Mouse (Mus musculus): Measurements from ENCODE around the gene Abcb6.
A peak's percentile ranks its signal among the peaks of the same experiment; 100 is the strongest.

Abcb6 gene

GRCm38 (mm10) chr1:75192452-75192851 is 12.3 kb upstream of the Abcb6 start:
- no peak for DNase-seq

DNA sequence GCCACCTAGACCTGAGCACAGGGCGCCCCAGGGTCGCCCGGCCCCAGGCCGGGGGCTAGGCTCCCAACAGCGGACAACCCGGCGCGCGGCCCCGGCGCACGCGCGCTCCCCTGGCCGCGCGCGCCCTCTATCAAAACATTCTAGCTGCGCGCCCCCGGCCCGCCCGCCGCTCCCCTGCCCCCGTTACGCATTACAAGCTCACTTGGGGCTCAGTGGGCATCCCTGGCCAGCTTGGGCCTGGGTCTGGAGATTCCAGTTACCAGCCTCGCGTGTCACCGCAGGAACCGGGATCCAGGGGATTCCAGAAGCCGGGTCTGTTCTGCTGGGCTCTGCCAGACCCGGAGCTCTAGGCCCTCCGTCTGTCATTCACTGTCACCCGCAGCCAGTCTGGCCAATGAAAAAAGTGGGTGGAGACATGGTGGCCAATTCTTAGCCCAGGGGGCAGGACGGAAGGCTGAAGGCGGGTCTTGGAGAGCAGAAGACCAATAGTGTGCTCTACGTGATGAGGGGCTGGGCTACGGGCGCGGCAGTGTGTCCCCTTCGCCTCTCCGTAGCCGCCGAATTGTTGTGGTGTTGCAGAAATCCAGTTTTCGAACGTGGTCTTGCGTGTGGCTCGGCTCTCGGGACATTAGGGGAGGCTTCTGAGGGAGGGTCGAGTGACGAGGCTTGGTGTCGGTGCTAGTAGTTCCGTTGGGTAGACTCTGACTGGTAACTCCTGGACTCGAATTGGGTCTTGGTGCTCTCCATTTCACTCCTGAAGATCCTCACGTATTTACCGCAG is 11.6 kb upstream of the Abcb6 start, which contains the start of the genes Ankzf1 and Atg9a:
Gene Ankzf1 (plus strand): TSS at position 530 of the 781 bp plus-strand sequence.
Gene Atg9a (minus strand): TSS at position 575 of the 781 bp plus-strand sequence.
- peak; percentile 92 for DNase-seq

DNA sequence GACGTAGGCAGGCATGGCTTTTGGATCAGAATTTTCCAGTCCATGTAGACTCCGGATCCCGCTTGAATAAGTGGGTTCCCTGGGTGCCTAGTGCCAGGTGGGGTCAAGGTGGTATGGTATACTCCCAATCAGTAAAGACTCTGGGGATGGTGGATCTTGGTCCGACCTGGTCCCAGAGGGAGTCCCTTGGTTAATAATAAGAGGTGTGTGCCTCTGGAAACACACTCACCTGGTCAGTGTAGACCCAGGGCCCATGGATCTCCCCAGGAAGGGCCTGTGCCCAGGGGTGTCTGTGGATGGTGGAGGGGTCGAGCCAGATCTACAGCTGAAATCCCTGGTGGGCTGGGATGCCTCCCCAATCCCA is 11.0 kb upstream of the Abcb6 start:
- DNase-seq, result no peak

- DNase-seq, result no peak
These were observed 10.4 kb upstream of the Abcb6 start for GRCm38 (mm10) chr1:75190577-75190976.

- DNase-seq, result no peak
These were observed 7.8 kb upstream of the Abcb6 start for GRCm38 (mm10) chr1:75187914-75188483.

GRCm38 (mm10) chr1:75187126-75187525 is 6.9 kb upstream of the Abcb6 start:
- DNase-seq, result no peak

GRCm38 (mm10) chr1:75185495-75185894 is 5.3 kb upstream of the Abcb6 start:
- no peak for DNase-seq

DNA sequence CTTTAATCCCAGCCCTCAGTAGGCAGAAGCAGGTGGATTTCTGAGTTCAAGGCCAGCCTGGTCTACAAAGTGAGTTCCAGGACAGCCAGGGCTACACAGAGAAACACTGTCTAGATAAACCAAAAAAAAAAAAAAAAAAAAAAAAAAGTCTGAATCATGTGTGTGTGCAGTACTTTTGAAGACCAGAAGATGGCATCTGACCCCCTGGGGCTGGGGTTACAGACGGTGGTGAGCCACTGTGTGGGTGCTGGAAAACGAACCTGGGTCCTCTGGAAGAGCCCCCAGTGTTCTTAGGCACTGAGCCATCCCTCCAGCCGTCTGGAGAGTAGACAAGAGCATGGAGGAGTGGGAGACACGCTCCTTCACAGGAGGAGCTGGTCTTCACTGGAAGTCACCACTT is 2.0 kb upstream of the Abcb6 start:
- no peak for DNase-seq

DNA sequence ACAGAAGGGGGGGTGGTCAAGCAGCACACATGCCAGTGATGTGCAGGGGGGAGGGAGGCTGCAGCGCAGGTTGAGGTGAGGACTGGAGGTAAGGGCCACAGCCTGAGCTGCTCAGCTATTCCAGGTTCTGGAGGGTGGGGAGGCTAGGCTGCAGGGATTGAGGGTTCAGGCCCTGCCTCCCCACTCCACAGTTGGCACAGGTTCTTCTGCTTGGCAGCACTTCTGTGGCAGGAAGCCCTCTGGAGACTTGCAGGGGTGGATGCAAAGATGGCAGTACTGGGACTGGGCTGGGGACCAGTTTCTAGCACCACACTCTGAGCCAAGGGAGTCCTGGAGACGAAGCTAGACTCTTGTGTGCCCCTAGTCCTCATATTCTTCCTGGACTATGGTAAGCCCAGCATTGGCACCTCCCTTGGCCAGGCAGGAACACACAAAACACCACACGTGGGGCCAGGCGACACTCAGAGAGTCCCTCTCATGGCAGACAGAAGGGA is 1.2 kb upstream of the Abcb6 start:
- no peak for DNase-seq

- DNase-seq, result no peak
These were observed 549 bp upstream of the Abcb6 start for GRCm38 (mm10) chr1:75180741-75181140.

DNA sequence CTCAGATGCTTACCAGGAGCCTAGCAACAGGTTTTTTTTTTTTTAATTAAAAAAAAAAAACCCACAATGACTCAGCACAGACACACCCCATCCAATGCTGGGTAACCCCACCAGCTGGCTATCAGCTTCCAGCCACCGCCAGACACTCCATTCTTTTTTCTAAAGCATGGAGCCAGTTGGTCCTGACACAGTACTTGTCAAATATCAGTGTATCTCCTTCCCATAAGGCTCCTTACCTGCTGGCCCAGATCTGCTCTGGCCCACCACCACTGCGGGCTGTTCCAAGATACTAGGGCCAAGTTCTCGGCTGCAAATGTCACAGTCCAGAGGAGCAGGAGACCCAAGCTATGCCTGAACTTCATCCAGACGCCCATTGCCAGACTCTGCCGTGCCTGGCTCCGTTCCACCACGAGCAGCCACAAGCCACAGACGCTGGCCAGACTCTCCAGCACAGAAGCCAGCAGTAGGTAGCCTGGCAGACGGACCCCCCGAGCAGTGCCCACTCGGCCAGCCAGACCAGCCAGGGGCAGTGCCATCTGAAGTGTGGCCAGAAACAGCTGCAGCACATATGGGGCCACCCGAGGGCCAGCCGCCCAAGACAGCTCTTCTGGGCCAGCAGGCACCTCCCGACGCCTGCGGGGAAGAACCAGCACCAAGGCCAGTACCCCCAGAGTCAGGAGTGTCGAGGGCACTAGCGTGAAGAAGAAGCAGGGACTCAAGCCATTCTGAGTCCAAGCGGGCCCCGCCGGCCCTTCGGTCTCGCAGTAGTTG is 673 bp downstream of the Abcb6 start:
- DNase-seq, result no peak

GRCm38 (mm10) chr1:75168472-75169464 is 11.4 kb downstream of the Abcb6 start, which contains the start of gene Zfand2b:
Gene Zfand2b, plus strand, starts transcription at chr1:75168646.
- DNase-seq, result peak; percentile 99

DNA sequence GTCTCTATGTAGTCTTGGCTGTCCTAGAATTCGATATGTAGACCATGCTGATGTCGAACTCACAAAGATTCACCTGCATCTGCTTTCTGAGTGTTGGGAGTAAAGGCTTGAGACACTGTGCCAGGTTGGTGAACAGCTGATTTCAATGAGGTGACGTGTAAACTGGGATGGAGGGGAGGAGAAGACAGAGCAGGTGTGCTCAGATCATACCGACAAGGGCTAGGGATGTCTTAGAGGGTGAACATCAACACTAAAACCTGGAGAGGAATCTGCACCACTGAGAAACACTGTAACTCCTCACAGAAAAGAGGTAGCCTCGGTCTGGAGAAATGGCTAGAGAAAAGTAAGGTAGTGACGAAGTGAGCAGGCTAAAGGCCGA is 12.1 kb downstream of the Abcb6 start:
- DNase-seq, result no peak

DNA sequence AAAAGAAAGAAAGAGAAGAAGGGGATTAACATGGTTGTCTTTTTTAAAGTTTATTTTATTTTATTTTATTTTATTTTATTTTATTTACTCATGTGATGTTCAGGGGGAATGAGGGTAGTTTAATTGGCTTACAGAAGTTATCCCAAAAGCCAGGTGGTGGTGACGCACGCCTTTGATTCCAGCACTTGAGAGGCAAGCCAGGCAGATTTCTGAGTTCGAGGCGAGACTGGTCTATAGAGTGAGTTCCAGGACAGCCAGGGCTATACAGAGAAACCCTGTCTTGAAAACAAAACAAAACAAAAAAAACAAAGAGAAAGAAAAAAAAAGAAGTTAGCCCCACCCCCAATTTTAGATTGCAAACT is 20.0 kb downstream of the Abcb6 start:
- DNase-seq, result no peak

GRCm38 (mm10) chr1:75159540-75160255 is 20.5 kb downstream of the Abcb6 start:
- no peak for DNase-seq

DNA sequence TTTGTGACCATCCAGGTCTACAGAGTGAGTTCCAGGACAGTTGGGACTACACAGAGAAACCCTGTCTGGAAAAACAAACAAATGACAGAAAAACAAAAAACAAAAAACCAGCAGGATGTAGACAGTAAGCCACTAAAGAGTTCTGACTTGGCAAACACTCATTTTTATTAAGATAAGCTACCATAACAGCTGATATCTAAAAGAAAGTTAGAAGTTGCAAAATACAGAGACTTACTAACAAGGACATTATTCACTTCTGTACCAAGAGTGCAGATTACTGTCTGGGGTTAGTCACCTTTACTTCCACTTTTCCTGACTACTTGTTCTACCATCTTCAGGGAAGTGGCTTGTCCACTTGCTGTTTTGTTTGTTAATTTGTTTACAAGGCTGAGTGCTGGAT is 21.2 kb downstream of the Abcb6 start:
- DNase-seq, result no peak

DNA sequence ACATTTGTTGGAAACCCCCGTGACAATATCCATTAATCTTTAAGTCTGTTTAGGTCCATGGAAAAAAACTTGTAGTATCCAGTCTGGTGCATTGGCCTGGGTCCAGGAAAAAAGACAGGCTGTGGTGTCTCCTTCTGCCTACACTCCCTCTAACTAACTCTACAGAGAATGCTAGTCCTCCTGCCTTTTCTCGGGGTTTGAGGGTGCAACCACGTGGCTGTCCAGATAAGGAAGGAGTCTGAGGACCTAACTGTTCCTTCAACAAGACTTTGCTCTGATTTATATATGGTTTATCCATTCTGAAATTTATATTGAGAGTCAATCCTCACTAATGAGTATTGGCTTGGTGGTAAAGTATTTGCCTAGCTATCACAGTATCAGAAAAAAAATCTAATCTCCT is 24.4 kb downstream of the Abcb6 start:
- DNase-seq, result no peak

GRCm38 (mm10) chr1:75148727-75149126 is 31.5 kb downstream of the Abcb6 start:
- no peak for DNase-seq

DNA sequence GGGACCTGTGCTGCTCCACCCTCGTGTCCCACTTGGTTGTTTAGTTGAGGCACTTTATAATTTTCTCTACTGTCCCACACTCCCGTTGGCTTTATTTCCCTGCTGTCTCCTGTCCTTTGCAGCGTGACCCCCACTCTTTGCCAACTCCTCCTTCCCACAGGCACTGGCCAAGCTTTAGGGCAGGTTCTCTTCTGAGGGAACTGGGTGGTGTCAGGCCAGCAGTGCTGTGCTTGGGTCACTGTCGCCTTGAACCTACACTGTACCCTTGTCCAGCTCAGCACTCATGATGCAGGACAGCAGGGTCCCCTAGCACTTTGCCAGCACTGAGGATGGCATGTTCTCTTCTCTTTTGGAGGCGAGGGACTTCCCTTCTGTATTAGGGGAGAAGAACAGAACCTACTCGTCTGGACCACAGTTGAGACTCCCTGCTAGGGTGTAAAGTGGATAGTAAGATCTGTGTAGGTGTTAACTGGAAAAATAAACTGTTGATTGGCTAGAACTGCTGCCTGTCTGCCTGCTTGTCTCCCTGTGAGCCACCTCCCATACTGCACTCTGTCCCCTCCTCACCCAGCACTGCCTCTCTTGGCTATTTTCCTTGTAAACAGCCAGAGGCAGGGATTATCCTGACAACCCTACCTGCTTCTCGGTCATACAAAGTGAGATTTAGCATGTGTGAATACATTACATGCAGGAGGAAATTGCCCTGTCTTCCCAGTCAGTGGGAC is 32.6 kb downstream of the Abcb6 start:
- no peak for DNase-seq

GRCm38 (mm10) chr1:75145589-75145988 is 34.6 kb downstream of the Abcb6 start:
- no peak for DNase-seq

All from thymus, postnatal 25 days (tissue).